Mouse (Mus musculus): ENCODE data around the gene Nxpe3. TPM values are rescaled to one million over a fixed set of nuclear protein-coding genes. Genes with fewer than 3 reads are reported as not detected.

The Nxpe3 gene
- 0.68 and 0.88 TPM in 2 replicates for polyA plus RNA-seq (2015; fragmentation: Nextera tagmentation; extraction: Ambion mirVana)

DNA sequence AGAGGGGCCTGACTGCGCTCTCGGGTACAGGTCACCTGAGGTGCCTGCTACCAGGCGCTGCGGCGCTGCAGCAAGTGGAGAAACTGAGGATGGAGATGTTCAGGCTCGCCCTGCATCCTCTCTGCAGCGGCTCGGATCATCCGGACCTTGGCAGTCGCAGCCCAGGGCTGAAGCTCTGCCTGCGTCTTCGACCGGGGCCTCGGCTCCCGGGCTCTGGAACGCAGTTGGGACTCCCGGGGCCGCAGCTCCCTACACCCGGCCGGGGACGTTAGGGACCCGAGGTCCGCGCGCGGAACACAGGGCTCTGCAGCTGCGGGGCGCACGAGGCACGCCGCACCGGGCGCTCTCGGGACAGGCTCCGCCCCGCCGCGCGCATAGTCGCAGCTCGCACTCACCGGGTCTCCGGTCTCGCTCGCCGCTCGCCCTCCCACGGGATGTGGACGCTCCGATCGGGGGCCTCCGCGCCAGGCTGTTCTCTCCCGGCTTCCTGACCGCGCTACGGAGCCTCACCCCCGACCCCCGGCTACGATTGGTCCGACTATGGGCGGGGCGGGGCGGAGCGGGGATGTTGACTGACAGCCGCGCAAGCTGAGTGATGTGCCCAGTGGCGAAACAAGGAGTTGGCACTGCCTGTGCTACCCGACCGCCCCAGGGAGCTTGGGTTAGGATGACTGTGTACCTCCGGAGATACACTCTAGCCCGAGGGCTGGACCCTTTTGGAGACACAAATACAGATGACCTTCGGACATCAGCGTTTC is at the start of gene Nxpe3:
Gene Nxpe3, minus strand, starts transcription at position 393 of the 758 bp plus-strand sequence.

GRCm38 (mm10) chr16:55934453-55935037 is 39.5 kb upstream of the Nxpe3 start, which contains the start of gene Cep97:
Gene Cep97 (minus strand): TSS chr16:55934855.

GRCm38 (mm10) chr16:55838510-55839474 is 56.3 kb downstream of the Nxpe3 start, which contains the start of gene Nfkbiz:
Gene Nfkbiz (minus strand): TSS chr16:55838899.

Other genes starting within 250 kb of the Nxpe3 start
- gene Nfkbiz, start 56.4 kb downstream of the Nxpe3 start, polyA plus RNA-seq (2015; fragmentation: Nextera tagmentation; extraction: Ambion mirVana): 3.3 and 3.6 TPM in 2 replicates
- gene Cep97, start 39.6 kb upstream of the Nxpe3 start, polyA plus RNA-seq (2015; fragmentation: Nextera tagmentation; extraction: Ambion mirVana): 10.1 and 12.7 TPM in 2 replicates
- 839 and 847 TPM in 2 replicates for gene Rpl24, start 71.0 kb upstream of the Nxpe3 start, polyA plus RNA-seq (2015; fragmentation: Nextera tagmentation; extraction: Ambion mirVana)
- 7.7 and 11.3 TPM in 2 replicates for gene Zbtb11, start 78.6 kb upstream of the Nxpe3 start, polyA plus RNA-seq (2015; fragmentation: Nextera tagmentation; extraction: Ambion mirVana)
- gene Pcnp, start 134.5 kb upstream of the Nxpe3 start, polyA plus RNA-seq (2015; fragmentation: Nextera tagmentation; extraction: Ambion mirVana): 143 and 169 TPM in 2 replicates
- 33.1 and 36.3 TPM in 2 replicates for gene Trmt10c, start 142.5 kb upstream of the Nxpe3 start, polyA plus RNA-seq (2015; fragmentation: Nextera tagmentation; extraction: Ambion mirVana)
- gene Senp7, start 153.1 kb upstream of the Nxpe3 start, polyA plus RNA-seq (2015; fragmentation: Nextera tagmentation; extraction: Ambion mirVana): 17.5 and 17.7 TPM in 2 replicates

Measured in adrenal gland, postnatal 0 days (tissue).